In the genomic region with DNA sequence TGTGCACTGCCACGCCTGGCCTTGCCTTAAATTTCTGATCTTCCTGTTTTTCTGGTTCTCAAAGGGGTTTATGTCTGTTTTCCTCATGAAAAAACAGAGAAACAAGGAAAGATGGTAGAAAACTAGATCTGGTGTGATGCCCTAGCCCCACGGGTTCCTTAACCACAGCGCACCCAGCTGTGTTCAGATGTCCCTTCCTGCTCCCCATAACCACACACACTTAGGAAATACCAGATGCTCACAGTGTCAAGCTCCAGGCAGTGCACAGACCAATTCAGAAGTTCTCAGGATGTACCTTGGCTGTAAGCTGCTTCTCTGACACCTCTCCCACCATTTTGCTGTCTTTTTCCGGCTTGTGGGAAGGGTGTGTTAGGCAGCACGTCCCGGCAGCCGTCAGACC, we compare ENCODE assay signal across 21 mouse cellular contexts. TPM values are rescaled to one million over a fixed set of nuclear protein-coding genes. Genes with fewer than 3 reads are reported as not detected.
DNase-seq lines count a peak whose midpoint lies in the region; ATAC-seq lines count a peak whose summit lies in the region.
"Had no signal": no experiment of that assay in that cellular context is flagged by ENCODE, and none has a peak within 500 bp of the region (broad histone marks: within the 10 kb centered on the region; RNA-seq: fewer than 3 reads in every experiment).

No protein-coding gene starts in this region.

- peaks cover 66% of the 10 kb centered on the region for H3K36me3 ChIP-seq in embryonic facial prominence, embryonic 15.5 days

- WGBS in embryonic facial prominence, embryonic 15.5 days, result 80% methylated on average over 7 of the region's 7 CpGs

- H3K4me1 ChIP-seq in embryonic facial prominence, embryonic 15.5 days, result peaks cover 7% of the 10 kb centered on the region; the same call in 1 of the 2 replicates
- H3K4me1 ChIP-seq: lung, embryonic 15.5 days; neural tube, embryonic 12.5 days had no signal

- intact Hi-C loops in left cerebral cortex, postnatal 25 days (cut with DNase I), result no loop called here

- H3K4me2 ChIP-seq in embryonic facial prominence, embryonic 15.5 days (replicated peaks), result no peak overlapping the region
- H3K4me2 ChIP-seq: heart, embryonic 15.5 days; limb, embryonic 12.5 days; lung, embryonic 15.5 days; neural tube, embryonic 12.5 days had no signal

- no peaks in the 10 kb centered on the region for H3K9me3 ChIP-seq in embryonic facial prominence, embryonic 15.5 days (replicated peaks)
- H3K9me3 ChIP-seq: heart, embryonic 15.5 days; limb, embryonic 12.5 days; lung, embryonic 15.5 days; neural tube, embryonic 12.5 days had no signal

- no peak overlapping the region for H3K4me3 ChIP-seq in embryonic facial prominence, embryonic 15.5 days (replicated peaks)
- H3K4me3 ChIP-seq: gastrocnemius, adult 2 months; heart, embryonic 15.5 days; layer of hippocampus, adult 2 months; left cerebral cortex, adult 2 months; limb, embryonic 12.5 days; lung, embryonic 15.5 days; neural tube, embryonic 12.5 days had no signal

- no peak for ATAC-seq in embryonic facial prominence, embryonic 15.5 days (ENCODE audit: insufficient number of reproducible peaks, low FRiP score, low TSS enrichment, low read depth)
- peak; percentile 41 for ATAC-seq in megakaryocyte, adult 5-6 weeks (ENCODE audit: poor library complexity, severe bottlenecking)
- ATAC-seq in frontal cortex, adult (ENCODE audit: low TSS enrichment), result no peak
- ATAC-seq: forebrain, postnatal 0 days had no signal

- H3K27me3 ChIP-seq in embryonic facial prominence, embryonic 15.5 days, result no peaks in the 10 kb centered on the region
- H3K27me3 ChIP-seq: heart, embryonic 15.5 days; limb, embryonic 12.5 days; lung, embryonic 15.5 days; neural tube, embryonic 12.5 days had no signal

- DNase-seq in 3T3-L1 (ENCODE audit: low read depth, low spot score) (peak; percentile 27), 416B (ENCODE audit: low read depth) (peak; percentile 76)
- no peak for DNase-seq in left cerebral cortex, postnatal 25 days (ENCODE audit: low spot score in 2 of 2)
- DNase-seq in urinary bladder, postnatal 14 days (ENCODE audit: low spot score), result no peak
- DNase-seq: adrenal gland, postnatal 10 days; cerebellum, adult 9-10 months; forebrain, postnatal 0 days; gastrocnemius, adult 2 months; heart, adult 11 months; thymus, postnatal 36 days had no signal

- peak overlapping the region; percentile 65 for H3K27ac ChIP-seq in embryonic facial prominence, embryonic 15.5 days (replicated peaks)
- H3K27ac ChIP-seq: heart, embryonic 15.5 days; layer of hippocampus, adult 2 months; left cerebral cortex, adult 2 months; limb, embryonic 12.5 days; lung, embryonic 15.5 days; neural tube, embryonic 12.5 days had no signal

- H3K9ac ChIP-seq in embryonic facial prominence, embryonic 15.5 days, result no peak overlapping the region
- H3K9ac ChIP-seq: forebrain, postnatal 0 days; heart, embryonic 15.5 days; limb, embryonic 12.5 days; lung, embryonic 15.5 days; neural tube, embryonic 12.5 days had no signal

RNA-seq across cellular contexts. Expression of gene Prune1, which starts 12.4 kb away (rescaled TPM):
- 26.0 and 26.5 TPM in 2 replicates for polyA plus RNA-seq in embryonic facial prominence, embryonic 15.5 days (2015; fragmentation: Nextera tagmentation; extraction: Ambion mirVana)
- 12.4 and 14.5 TPM in 2 replicates for total RNA-seq in megakaryocyte, adult 5-6 weeks (2015)
- 7.8 and 10.2 TPM in 2 replicates for total RNA-seq in megakaryocyte, adult 5-6 weeks (2017)
- total RNA-seq in left cerebral cortex, postnatal 25 days (2021), result 10 to 100 TPM; 22.6 to 24.8 TPM

RNA-seq across cellular contexts. Expression of gene Anxa9, which starts 12.7 kb away (rescaled TPM):
- polyA plus RNA-seq in embryonic facial prominence, embryonic 15.5 days (2015; fragmentation: Nextera tagmentation; extraction: Ambion mirVana), result 8.8 and 11.6 TPM in 2 replicates
- 3.0 and 3.8 TPM in 2 replicates for total RNA-seq in megakaryocyte, adult 5-6 weeks (2015)
- 1.9 and 2.4 TPM in 2 replicates for total RNA-seq in megakaryocyte, adult 5-6 weeks (2017)
- under 1 TPM; 0.57 to 0.78 TPM for total RNA-seq in left cerebral cortex, postnatal 25 days (2021)
- total RNA-seq: gastrocnemius, adult 2 months had no signal

RNA-seq across cellular contexts. Expression of gene Mindy1, which starts 13.2 kb away (rescaled TPM):
- polyA plus RNA-seq in embryonic facial prominence, embryonic 15.5 days (2015; fragmentation: Nextera tagmentation; extraction: Ambion mirVana), result 48.1 and 54.0 TPM in 2 replicates
- 49.5 and 55.2 TPM in 2 replicates for total RNA-seq in megakaryocyte, adult 5-6 weeks (2015)
- total RNA-seq in megakaryocyte, adult 5-6 weeks (2017), result 44.0 and 54.1 TPM in 2 replicates
- 10 to 100 TPM; 18.7 to 20.5 TPM for total RNA-seq in left cerebral cortex, postnatal 25 days (2021)

RNA-seq across cellular contexts. Expression of gene Cers2, which starts 20.3 kb away (rescaled TPM):
- 146 and 153 TPM in 2 replicates for polyA plus RNA-seq in embryonic facial prominence, embryonic 15.5 days (2015; fragmentation: Nextera tagmentation; extraction: Ambion mirVana)
- total RNA-seq in megakaryocyte, adult 5-6 weeks (2015), result 184 and 191 TPM in 2 replicates
- 86.0 and 107 TPM in 2 replicates for total RNA-seq in megakaryocyte, adult 5-6 weeks (2017)
- 10 to 100 TPM; 44.5 to 48.9 TPM for total RNA-seq in left cerebral cortex, postnatal 25 days (2021)

RNA-seq across cellular contexts. Expression of gene Bnipl, which starts 43.3 kb away (rescaled TPM):
- polyA plus RNA-seq in embryonic facial prominence, embryonic 15.5 days (2015; fragmentation: Nextera tagmentation; extraction: Ambion mirVana), result 10.3 and 10.7 TPM in 2 replicates
- not detected in 2 replicates for total RNA-seq in megakaryocyte, adult 5-6 weeks (2015)
- total RNA-seq in megakaryocyte, adult 5-6 weeks (2017), result not detected in 2 replicates
- total RNA-seq in left cerebral cortex, postnatal 25 days (2021), result under 1 TPM; 0.62 to 0.66 TPM
- total RNA-seq: hematopoietic stem cell, adult 5-6 weeks; monocyte, adult 5-6 weeks had no signal
- polyA plus RNA-seq: forebrain, postnatal 0 days had no signal

Comparison
In these comparisons a context has a peak if more than half of its experiments do, and no peak if none do; other contexts are left out.
1. DNase-seq: peak in 3T3-L1 (single experiment) and 416B (single experiment); none in left cerebral cortex, postnatal 25 days (0 of 2) and urinary bladder, postnatal 14 days (single experiment).